Mouse (Mus musculus) neural tube, embryonic 13.5 days (tissue): ENCODE measurements around the gene Rfx8. TPM values are rescaled to one million over a fixed set of nuclear protein-coding genes. Genes with fewer than 3 reads are reported as not detected.

ENCODE experiments used
- ATAC-seq: fragments of 200-750 bp; cut with Nextera tagmentation; 2 replicates; pipeline ENCODE4 v1.8.0; 2017; ENCODE audit warnings: low read depth, mild to moderate bottlenecking, moderate TSS enrichment, moderate library complexity
- H3K27ac ChIP-seq: fragments of 300-500 bp; sonication (generic); replicated peaks from 2 replicates; pipeline ENCODE4 v1.5.1; 2015; ENCODE audit warnings: moderate library complexity, mild to moderate bottlenecking, inconsistent platforms
- H3K27me3 ChIP-seq: fragments of 300-500 bp; sonication (generic); 2 replicates; pipeline ENCODE4 v1.6.1; 2015; ENCODE audit warnings: mild to moderate bottlenecking, inconsistent platforms
- H3K36me3 ChIP-seq: fragments of 300-500 bp; sonication (generic); 2 replicates; pipeline ENCODE4 v1.6.1; 2015; ENCODE audit warnings: mild to moderate bottlenecking, inconsistent platforms
- H3K4me1 ChIP-seq: fragments of 300-500 bp; sonication (generic); replicated peaks from 2 replicates; pipeline ENCODE4 v1.6.1; 2015; ENCODE audit warnings: inconsistent platforms
- H3K4me2 ChIP-seq: fragments of 300-500 bp; sonication (generic); 2 replicates; pipeline ENCODE4 v1.6.1; 2015; ENCODE audit warnings: inconsistent platforms, mild to moderate bottlenecking, moderate library complexity
- H3K4me3 ChIP-seq: fragments of 300-500 bp; sonication (generic); 2 replicates; pipeline ENCODE4 v1.5.1; 2015; ENCODE audit warnings: mild to moderate bottlenecking, inconsistent platforms
- H3K9ac ChIP-seq: fragments of 300-500 bp; sonication (generic); 2 replicates; pipeline ENCODE4 v1.6.1; 2015; ENCODE audit warnings: moderate library complexity, mild to moderate bottlenecking, inconsistent platforms
- H3K9me3 ChIP-seq: fragments of 300-500 bp; sonication (generic); 2 replicates; pipeline ENCODE4 v1.6.1; 2016; ENCODE audit warnings: inconsistent platforms
- WGBS: fragments of 180-500 bp; shearing (Covaris S2); methylation state at CpG from one replicate; pipeline ENCODE4 v1.1.7; 2015; 5-methylcytosine and 5-hydroxymethylcytosine counted together
- polyA plus RNA-seq: library from polyadenylated mRNA; unstranded; fragments of >200 nt; fragmentation: Nextera tagmentation; extraction: Ambion mirVana; gene quantifications from 2 replicates; pipeline ENCODE4 v1.2.1, GENCODE M21; 2015

Gene Rfx8
- polyA plus RNA-seq, 1 experiment from 2014 or later, result 0.71 TPM

DNA sequence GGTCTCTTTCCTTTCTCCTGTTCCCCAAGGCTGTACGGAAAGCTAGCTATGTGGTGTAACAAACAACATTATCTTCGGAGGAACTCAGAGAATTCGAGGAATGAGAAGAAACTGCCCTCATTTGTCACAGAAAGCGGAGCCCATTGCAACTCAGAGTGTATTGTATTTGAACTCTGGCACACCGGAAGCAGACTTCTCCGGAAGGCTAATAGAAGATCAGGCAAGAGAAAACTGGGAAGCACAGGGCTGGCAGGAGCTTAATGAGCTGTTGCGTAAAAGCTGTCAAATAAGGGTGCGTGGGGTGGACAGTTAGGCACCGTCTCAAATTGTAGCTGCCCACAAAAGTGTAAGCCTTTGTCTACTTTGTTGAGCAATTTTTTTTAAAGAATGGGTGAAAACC lies 10.7 kb upstream of the Rfx8 start:
- no peak overlapping the region for H3K4me3 ChIP-seq
- no peak overlapping the region for H3K9ac ChIP-seq
- no peaks in the 10 kb centered on the region for H3K36me3 ChIP-seq
- H3K4me2 ChIP-seq, result no peak overlapping the region
- H3K4me1 ChIP-seq, result peaks cover 31% of the 10 kb centered on the region
- ATAC-seq, result no peak
- H3K9me3 ChIP-seq, result no peaks in the 10 kb centered on the region
- WGBS, result 53% methylated on average over 9 of the region's 9 CpGs
- no peak overlapping the region for H3K27ac ChIP-seq
- H3K27me3 ChIP-seq, result no peaks in the 10 kb centered on the region

DNA sequence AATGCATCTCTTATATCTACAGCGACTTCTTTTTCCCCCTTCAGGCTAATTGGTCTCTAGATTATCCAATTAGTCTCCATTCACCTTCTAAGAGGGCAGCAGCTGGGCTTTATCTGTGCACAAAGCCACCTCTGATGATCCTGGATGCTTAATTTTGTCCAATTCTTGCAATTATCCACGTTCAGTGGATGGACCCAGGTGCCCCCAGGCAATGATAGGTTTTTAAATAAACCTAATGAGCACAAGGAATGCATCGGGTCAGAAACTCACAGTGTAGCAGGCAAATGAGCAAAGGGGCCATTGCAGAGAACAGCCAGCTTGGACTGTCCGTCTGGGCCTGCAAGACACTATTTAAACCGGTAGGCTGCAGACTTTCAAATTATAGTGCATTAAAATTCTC lies 10.1 kb upstream of the Rfx8 start:
- Histone ChIP-seq H3K27ac (0 out of 2 replicates have a peak overlapping the region, but pooled peaks have one; percentile 33), H3K9me3 (no peaks in the 10 kb centered on the region), H3K27me3 (no peaks in the 10 kb centered on the region), H3K4me3 (no peak overlapping the region), H3K36me3 (no peaks in the 10 kb centered on the region), H3K4me1 (peaks cover 25% of the 10 kb centered on the region), H3K9ac (no peak overlapping the region), H3K4me2 (no peak overlapping the region)
- 32% methylated on average over 5 of the region's 5 CpGs for WGBS
- no peak for ATAC-seq

DNA sequence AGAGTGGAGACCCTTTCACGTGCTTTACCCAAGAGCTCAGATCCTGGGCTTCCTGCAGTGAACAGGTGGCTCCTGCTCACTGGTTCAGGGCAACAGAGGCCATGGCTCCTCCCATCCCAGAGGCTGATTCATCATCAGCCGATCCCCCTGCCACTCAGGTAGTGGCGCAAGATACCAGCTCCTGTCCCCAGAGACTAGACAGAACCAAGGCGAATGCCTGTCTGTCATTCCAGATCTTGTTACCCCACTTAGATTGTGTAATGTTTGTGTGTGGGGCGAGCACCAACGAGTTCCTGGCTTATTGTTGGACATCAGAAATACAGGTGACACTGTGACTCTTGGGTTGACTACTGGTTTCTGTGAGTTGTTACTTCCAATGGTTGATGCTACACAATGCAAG lies 9.1 kb upstream of the Rfx8 start:
- no peak overlapping the region for H3K27ac ChIP-seq
- peaks cover 19% of the 10 kb centered on the region for H3K4me1 ChIP-seq
- H3K9me3 ChIP-seq, result no peaks in the 10 kb centered on the region
- no peak overlapping the region for H3K4me3 ChIP-seq
- H3K4me2 ChIP-seq, result no peak overlapping the region
- H3K9ac ChIP-seq, result no peak overlapping the region
- WGBS, result 87% methylated on average over 6 of the region's 6 CpGs
- H3K27me3 ChIP-seq, result no peaks in the 10 kb centered on the region
- no peaks in the 10 kb centered on the region for H3K36me3 ChIP-seq
- ATAC-seq, result no peak

DNA sequence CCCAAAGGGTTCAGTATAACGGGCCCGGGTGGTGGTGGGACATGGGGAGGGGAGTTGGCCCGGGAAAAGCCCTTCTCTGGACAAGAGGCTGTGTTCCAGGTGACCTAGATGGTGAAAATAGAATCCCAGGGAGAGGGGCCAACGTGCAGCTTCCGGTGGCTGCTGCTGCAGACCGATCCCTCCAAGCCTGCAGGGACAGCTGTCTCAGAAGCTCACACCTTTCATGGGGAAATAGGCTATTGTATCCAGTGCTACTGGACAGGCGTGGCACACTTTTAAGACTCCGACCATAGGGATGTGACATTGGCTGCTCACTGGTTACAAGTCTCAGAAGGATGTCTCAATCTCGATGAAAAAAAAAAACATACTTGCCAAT lies 542 bp upstream of the Rfx8 start:
- ATAC-seq, result peak; percentile 43; the same call in 1 of the 2 replicates

DNA sequence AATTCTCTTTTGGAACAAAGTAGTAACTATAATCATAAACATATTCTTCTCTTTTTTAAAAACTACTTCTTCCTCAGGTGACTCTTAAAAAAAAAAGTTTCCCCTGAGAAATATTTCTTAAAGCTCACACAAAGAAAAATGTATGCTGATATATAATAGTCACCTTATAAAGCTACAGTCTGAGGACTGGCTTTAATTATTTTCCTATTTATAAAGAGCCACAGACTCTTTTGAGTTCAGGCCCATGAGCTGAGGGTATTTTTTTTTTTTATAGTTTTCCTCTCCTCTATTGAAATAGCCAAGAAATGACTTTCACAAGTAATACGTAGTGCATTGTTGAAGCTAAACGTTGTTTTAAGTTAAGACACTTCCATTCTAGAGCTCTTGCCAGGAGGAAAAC lies 611 bp downstream of the Rfx8 start:
- Histone ChIP-seq H3K4me3 (peak overlapping the region; percentile 54), H3K27me3 (no peaks in the 10 kb centered on the region)
- 38% methylated on average over 2 of the region's 2 CpGs for WGBS

More for the DNA sequence above, 542 bp upstream of the Rfx8 start:
- H3K27me3 ChIP-seq, result no peaks in the 10 kb centered on the region
- H3K36me3 ChIP-seq, result no peaks in the 10 kb centered on the region
- H3K4me2 ChIP-seq, result peak overlapping the region; percentile 89
- H3K4me1 ChIP-seq, result peaks cover 16% of the 10 kb centered on the region
- 21% methylated on average over 9 of the region's 9 CpGs for WGBS
- no peak overlapping the region for H3K27ac ChIP-seq
- peak overlapping the region; percentile 81 for H3K9ac ChIP-seq
- H3K9me3 ChIP-seq, result no peaks in the 10 kb centered on the region
- H3K4me3 ChIP-seq, result peak overlapping the region; percentile 54

DNA sequence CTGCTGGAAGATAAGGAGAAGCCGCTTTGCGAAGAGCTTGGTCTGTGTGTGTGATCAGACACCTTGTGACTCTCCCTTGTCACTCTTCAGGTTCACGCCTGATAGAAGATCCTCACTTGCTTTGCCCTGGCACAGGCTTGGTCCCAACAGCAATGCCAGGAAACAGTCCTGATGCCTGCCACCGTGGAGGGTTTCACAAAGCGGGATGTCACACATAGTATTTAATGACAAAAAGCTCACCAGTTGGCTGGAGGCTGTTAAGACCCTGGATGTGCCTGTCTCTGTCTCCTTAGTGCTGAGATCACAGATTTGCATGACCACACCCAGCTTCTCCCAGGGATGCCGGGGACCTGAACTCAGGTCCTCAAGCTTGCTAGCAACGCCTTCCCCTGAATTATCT lies 5.2 kb downstream of the Rfx8 start:
- no peak for ATAC-seq
- Histone ChIP-seq H3K4me2 (no peak overlapping the region), H3K27me3 (no peaks in the 10 kb centered on the region), H3K36me3 (no peaks in the 10 kb centered on the region), H3K4me1 (peaks cover 18% of the 10 kb centered on the region), H3K4me3 (no peak overlapping the region), H3K27ac (no peak overlapping the region), H3K9me3 (no peaks in the 10 kb centered on the region), H3K9ac (no peak overlapping the region)
- WGBS, result 92% methylated on average over 7 of the region's 7 CpGs

More for the DNA sequence above, 611 bp downstream of the Rfx8 start:
- ATAC-seq, result no peak
- Histone ChIP-seq H3K36me3 (no peaks in the 10 kb centered on the region), H3K9me3 (no peaks in the 10 kb centered on the region), H3K27ac (no peak overlapping the region), H3K4me1 (peaks cover 20% of the 10 kb centered on the region), H3K9ac (peak overlapping the region; percentile 81), H3K4me2 (peak overlapping the region; percentile 89)

DNA sequence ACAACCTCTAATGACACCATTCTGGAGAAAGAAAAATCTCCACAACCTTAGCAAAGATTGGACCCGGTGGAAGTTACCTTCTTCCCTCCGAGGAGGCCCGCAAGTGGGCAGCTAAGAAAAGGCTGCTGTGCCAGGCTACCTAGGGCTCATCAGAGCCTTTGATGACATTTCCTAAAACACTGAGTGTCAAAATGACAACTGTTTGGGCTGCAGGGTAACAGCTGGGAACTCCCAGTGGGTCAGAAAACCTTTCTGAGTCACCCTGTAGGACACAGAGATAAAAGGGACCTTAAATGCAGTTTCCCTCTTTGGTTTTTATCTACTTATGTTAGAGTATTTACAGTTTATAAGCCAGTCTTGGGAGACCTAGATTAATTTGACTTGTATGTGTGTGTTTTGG lies 6.1 kb downstream of the Rfx8 start:
- Histone ChIP-seq H3K27me3 (no peaks in the 10 kb centered on the region), H3K4me1 (peaks cover 20% of the 10 kb centered on the region), H3K9ac (no peak overlapping the region), H3K4me2 (no peak overlapping the region), H3K4me3 (no peak overlapping the region), H3K36me3 (no peaks in the 10 kb centered on the region), H3K9me3 (no peaks in the 10 kb centered on the region), H3K27ac (peak overlapping the region; percentile 64)
- no peak for ATAC-seq
- 81% methylated on average over 3 of the region's 3 CpGs for WGBS

DNA sequence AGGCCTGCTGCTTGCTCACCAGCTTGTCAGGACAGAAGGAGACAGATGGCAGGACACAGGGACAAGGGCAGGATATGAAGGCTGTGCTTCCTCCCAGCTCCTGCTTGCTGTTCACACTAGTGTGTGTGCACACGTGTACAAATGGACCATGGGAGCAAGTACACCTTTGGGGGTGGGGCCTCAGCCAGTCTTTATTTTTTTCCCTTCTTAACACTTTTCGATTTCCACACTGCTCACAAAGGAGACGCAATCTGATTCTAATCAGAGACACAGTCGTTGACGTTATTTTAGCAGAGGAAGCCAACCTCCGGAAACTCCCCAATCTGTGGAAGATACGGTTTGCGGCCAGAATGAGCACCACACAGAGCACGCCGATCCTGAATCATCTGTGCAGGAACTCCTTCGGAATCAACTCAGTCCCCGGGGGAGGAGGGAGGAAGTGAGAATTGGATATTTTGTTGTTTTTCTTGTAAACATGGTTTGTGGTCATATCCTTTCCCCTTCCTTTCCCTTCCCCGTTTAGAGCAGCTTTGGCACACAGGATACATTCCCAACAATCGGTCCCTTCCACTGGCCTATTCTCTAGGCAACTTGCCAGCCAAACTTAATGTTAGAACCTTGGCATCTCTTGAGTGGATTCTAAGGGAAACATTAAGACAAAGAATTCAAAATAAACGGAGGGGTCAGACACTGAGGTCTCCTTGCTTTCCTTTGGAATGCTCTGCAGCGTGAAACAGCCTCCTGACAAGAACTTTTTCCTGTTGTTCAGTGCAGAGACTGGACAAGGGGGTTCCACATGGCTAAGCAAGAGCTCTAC lies 6.7 kb downstream of the Rfx8 start:
- Histone ChIP-seq H3K9ac (no peak overlapping the region), H3K27me3 (no peaks in the 10 kb centered on the region), H3K9me3 (no peaks in the 10 kb centered on the region), H3K4me3 (no peak overlapping the region), H3K36me3 (no peaks in the 10 kb centered on the region), H3K4me2 (no peak overlapping the region), H3K4me1 (peaks cover 20% of the 10 kb centered on the region), H3K27ac (peak overlapping the region; percentile 64)
- WGBS, result 66% methylated on average over 16 of the region's 16 CpGs
- 0 out of 2 replicates have a peak, but pooled peaks have one; percentile 26 for ATAC-seq

DNA sequence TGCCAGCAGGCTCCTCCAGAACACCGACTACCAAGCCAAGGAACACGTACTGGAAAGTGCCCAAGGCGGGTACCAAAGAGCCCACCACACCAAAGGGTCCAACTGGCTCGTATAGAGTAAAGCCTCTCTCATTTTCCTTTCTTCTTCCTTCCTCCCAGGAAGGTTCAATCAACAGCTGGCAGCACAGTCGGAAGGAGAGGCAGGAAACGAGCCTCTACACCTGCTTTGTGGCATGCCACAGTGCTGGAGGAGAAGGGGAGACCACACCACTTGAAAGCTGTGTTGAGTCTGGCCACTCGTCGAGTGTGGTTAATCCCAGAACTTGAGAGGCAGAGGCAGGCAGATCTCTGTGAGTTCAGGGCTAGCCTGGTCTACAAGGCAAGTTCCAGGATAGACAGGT lies 7.5 kb downstream of the Rfx8 start:
- Histone ChIP-seq H3K9ac (no peak overlapping the region), H3K27ac (peak overlapping the region; percentile 49; the same call in 1 of the 2 replicates), H3K4me3 (no peak overlapping the region), H3K27me3 (no peaks in the 10 kb centered on the region), H3K9me3 (no peaks in the 10 kb centered on the region), H3K4me1 (peaks cover 20% of the 10 kb centered on the region), H3K4me2 (no peak overlapping the region), H3K36me3 (no peaks in the 10 kb centered on the region)
- no peak for ATAC-seq
- WGBS, result 85% methylated on average over 8 of the region's 8 CpGs

DNA sequence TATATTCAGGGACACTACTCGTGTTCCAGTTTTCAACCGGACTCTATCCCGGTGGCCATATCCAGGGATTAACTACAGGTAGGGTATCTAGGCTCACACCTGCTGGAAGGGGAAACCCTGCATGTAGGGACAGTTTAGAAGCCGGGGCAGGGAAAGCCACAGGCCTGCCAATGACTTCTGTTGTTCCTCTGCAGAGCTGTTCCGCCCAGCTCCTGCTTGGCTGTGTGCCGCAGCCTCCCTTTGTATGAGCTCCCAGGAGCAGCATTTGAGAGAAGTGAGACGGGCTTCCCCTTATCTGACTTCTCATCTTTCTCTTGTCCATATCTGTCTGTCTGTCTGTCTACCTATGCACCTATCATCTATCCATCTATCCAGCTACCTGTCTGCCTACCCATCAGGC lies 8.5 kb downstream of the Rfx8 start:
- Histone ChIP-seq H3K4me3 (no peak overlapping the region), H3K27ac (no peak overlapping the region), H3K9ac (no peak overlapping the region), H3K4me1 (peaks cover 20% of the 10 kb centered on the region), H3K9me3 (no peaks in the 10 kb centered on the region), H3K36me3 (no peaks in the 10 kb centered on the region), H3K27me3 (no peaks in the 10 kb centered on the region), H3K4me2 (no peak overlapping the region)
- 90% methylated on average over 7 of the region's 7 CpGs for WGBS
- ATAC-seq, result no peak

DNA sequence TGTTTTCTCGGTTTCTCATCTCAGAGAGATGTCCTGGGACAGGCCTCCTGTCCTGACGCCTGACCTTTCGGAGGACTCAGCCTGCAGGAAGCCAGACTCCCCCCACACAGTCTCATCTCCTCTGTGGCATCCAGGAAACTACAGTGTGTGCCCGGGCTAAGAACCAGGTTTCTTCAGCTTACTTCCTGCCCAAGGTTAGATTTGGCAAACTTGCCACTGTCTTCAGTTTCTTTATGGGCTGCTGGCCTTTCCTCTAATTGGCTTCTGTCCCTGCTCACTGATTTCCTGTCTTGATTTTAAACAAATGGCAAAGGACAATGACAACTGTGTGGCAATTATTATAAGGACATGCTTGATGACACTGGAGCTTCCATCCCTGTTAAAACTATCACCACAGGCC lies 10.2 kb downstream of the Rfx8 start:
- Histone ChIP-seq H3K27me3 (no peaks in the 10 kb centered on the region), H3K4me2 (no peak overlapping the region), H3K36me3 (no peaks in the 10 kb centered on the region), H3K4me1 (peaks cover 11% of the 10 kb centered on the region), H3K9me3 (no peaks in the 10 kb centered on the region), H3K4me3 (no peak overlapping the region), H3K27ac (no peak overlapping the region), H3K9ac (no peak overlapping the region)
- WGBS, result 77% methylated on average over 4 of the region's 4 CpGs
- ATAC-seq, result no peak

DNA sequence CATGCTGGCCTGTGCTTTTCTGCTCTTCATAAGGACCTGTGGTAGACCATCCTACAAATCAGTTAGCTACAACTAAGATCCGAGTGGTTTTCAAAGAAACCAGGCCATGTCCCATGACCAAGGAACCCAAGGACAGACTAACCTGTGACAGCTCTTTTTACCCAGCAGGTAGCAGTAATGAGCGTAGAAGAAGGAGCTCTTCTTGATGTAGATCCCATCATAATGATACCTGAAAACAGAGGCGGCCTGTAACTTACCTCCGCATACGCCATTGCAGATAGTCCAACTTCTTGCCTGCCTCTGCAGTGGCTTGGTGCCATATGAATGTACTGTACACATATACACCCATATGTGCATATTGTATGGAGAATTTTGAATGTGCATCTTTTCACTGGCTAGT lies 10.8 kb downstream of the Rfx8 start:
- H3K4me2 ChIP-seq, result no peak overlapping the region
- no peaks in the 10 kb centered on the region for H3K36me3 ChIP-seq
- no peak for ATAC-seq
- H3K9me3 ChIP-seq, result no peaks in the 10 kb centered on the region
- H3K9ac ChIP-seq, result no peak overlapping the region
- WGBS, result 94% methylated on average over 5 of the region's 5 CpGs
- H3K4me3 ChIP-seq, result no peak overlapping the region
- peaks cover 11% of the 10 kb centered on the region for H3K4me1 ChIP-seq
- H3K27ac ChIP-seq, result no peak overlapping the region
- no peaks in the 10 kb centered on the region for H3K27me3 ChIP-seq

DNA sequence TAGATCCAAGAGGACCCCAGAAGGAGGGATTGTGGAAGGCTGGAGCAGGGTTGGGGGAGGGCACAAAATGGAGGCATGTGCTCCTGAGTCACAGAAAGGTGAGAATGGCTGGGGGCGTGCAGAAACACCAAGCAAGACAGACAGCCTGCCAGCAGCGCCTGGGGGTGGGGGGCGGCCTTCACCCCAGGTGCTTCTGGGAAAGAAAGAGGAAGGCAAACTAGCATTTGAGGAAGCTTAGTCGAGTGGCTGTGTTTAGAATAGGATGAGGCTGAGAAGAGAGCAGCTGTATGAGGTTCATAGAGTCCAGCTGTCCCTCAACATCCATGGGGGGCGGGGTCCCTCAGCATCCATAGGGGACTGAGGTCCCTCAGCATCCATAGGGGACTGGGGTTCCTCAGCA lies 12.0 kb downstream of the Rfx8 start:
- no peak overlapping the region for H3K9ac ChIP-seq
- H3K4me3 ChIP-seq, result no peak overlapping the region
- no peak overlapping the region for H3K4me2 ChIP-seq
- ATAC-seq, result no peak
- WGBS, result 85% methylated on average over 5 of the region's 5 CpGs
- no peaks in the 10 kb centered on the region for H3K36me3 ChIP-seq
- peaks cover 8% of the 10 kb centered on the region for H3K4me1 ChIP-seq
- H3K9me3 ChIP-seq, result no peaks in the 10 kb centered on the region
- H3K27ac ChIP-seq, result no peak overlapping the region
- H3K27me3 ChIP-seq, result no peaks in the 10 kb centered on the region
